21 mouse cellular contexts compared by ENCODE assay signal in the genomic region with DNA sequence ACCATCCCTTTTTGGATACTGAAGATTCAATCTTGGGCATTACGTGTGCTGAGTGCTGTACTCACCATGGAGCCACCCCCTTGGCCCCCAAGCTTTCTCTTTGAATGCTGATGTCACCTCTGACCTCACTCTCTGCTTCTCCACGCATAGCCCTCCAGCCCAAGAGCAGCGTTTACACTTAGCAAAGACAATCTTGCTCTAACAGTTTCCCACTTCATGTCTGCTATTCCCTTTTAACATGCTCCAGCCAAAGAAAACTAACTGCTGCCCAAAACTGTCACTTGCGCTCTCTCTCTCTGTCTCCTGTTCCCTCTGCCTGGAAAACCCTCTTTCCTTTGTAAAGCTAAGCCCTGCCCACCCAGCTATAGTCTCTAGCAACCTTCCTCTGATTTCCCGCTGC. TPM values are rescaled to one million over a fixed set of nuclear protein-coding genes. Genes with fewer than 3 reads are reported as not detected.
A peak's percentile ranks its signal among the peaks of the same experiment; 100 is the strongest.
DNase-seq lines count a peak whose midpoint lies in the region; ATAC-seq and TF ChIP-seq lines count a peak whose summit lies in the region.
"Had no signal": no experiment of that assay in that cellular context is flagged by ENCODE, and none has a peak within 500 bp of the region (broad histone marks: within the 10 kb centered on the region; RNA-seq: fewer than 3 reads in every experiment).

No protein-coding gene starts in this region.

- peak overlapping the region; percentile 58 for H3K27ac ChIP-seq in kidney, postnatal 0 days
- H3K27ac ChIP-seq in lung, postnatal 0 days (ENCODE audit: low read length): peak overlapping the region; percentile 54
- H3K27ac ChIP-seq: forebrain, embryonic 10.5 days; hindbrain, postnatal 0 days; left cerebral cortex, adult 2 months; liver, embryonic 15.5 days had no signal

- H3K4me3 ChIP-seq in kidney, postnatal 0 days (replicated peaks; ENCODE audit: low read depth, low read length): no peak overlapping the region
- H3K4me3 ChIP-seq in lung, postnatal 0 days (ENCODE audit: low read depth, low read length): no peak overlapping the region
- H3K4me3 ChIP-seq: forebrain, embryonic 10.5 days; left cerebral cortex, adult 2 months; limb, embryonic 15.5 days; liver, embryonic 15.5 days had no signal

- no peaks in the 10 kb centered on the region for H3K9me3 ChIP-seq in kidney, postnatal 0 days (replicated peaks; ENCODE audit: low read length)
- H3K9me3 ChIP-seq in lung, postnatal 0 days (ENCODE audit: low read length): no peaks in the 10 kb centered on the region
- H3K9me3 ChIP-seq: forebrain, embryonic 10.5 days; limb, embryonic 15.5 days; liver, embryonic 15.5 days had no signal

- no peaks in the 10 kb centered on the region for H3K27me3 ChIP-seq in kidney, postnatal 0 days (ENCODE audit: insufficient read depth, low read length)
- no peaks in the 10 kb centered on the region for H3K27me3 ChIP-seq in lung, postnatal 0 days (replicated peaks; ENCODE audit: insufficient read depth, low read length)
- H3K27me3 ChIP-seq: limb, embryonic 15.5 days; liver, embryonic 15.5 days had no signal

- no peaks in the 10 kb centered on the region for H3K36me3 ChIP-seq in kidney, postnatal 0 days (ENCODE audit: insufficient read depth, low read length)
- H3K36me3 ChIP-seq in lung, postnatal 0 days (ENCODE audit: insufficient read depth, low read length): peaks cover 5% of the 10 kb centered on the region; the same call in 1 of the 2 replicates
- H3K36me3 ChIP-seq: forebrain, embryonic 10.5 days; liver, embryonic 15.5 days had no signal

- no peaks in the 10 kb centered on the region for H3K4me1 ChIP-seq in kidney, postnatal 0 days (replicated peaks; ENCODE audit: insufficient read depth, low read length)
- H3K4me1 ChIP-seq in lung, postnatal 0 days (ENCODE audit: insufficient read depth, low read depth, low read length): no peaks in the 10 kb centered on the region
- H3K4me1 ChIP-seq: forebrain, embryonic 10.5 days; limb, embryonic 15.5 days; liver, embryonic 15.5 days had no signal

- TF ChIP-seq CTCF in kidney, postnatal 0 days (IDR thresholded peaks at IDR 0.05; ENCODE audit: low read depth): no peak
- no peak for TF ChIP-seq CTCF in lung, postnatal 0 days (IDR thresholded peaks at IDR 0.05)

- peak; percentile 71 for DNase-seq in heart, adult 11 months
- DNase-seq in heart, adult 9 months (ENCODE audit: low spot score in 2 of 2): no peak
- DNase-seq in kidney, postnatal 0 days (ENCODE audit: low spot score): peak; percentile 36
- no peak for DNase-seq in kidney, adult 18-20 months
- peak; percentile 42 for DNase-seq in lung, postnatal 0 days (ENCODE audit: low spot score)
- DNase-seq in lung, postnatal 36 days: no peak
- DNase-seq in adrenal gland, postnatal 36 days: no peak
- no peak for DNase-seq in adipocyte (ENCODE audit: low spot score)
- DNase-seq: adrenal gland, postnatal 14 days; cerebellum, adult 8-10 months; cerebellum, postnatal 36 days; embryo, embryonic 11 days; gastrocnemius, postnatal 14 days; heart, adult 18-20 months had no signal

- H3K9ac ChIP-seq in kidney, postnatal 0 days (ENCODE audit: low read depth, low read length): no peak overlapping the region
- H3K9ac ChIP-seq in lung, postnatal 0 days (replicated peaks; ENCODE audit: low read depth): no peak overlapping the region
- H3K9ac ChIP-seq: limb, embryonic 15.5 days; liver, embryonic 15.5 days had no signal

- no peak overlapping the region for H3K4me2 ChIP-seq in kidney, postnatal 0 days (ENCODE audit: low read length)
- no peak overlapping the region for H3K4me2 ChIP-seq in lung, postnatal 0 days (replicated peaks; ENCODE audit: low read depth, low read length)
- H3K4me2 ChIP-seq: limb, embryonic 15.5 days; liver, embryonic 15.5 days; midbrain, embryonic 11.5 days had no signal

- 58% methylated on average over 5 of the region's 5 CpGs for WGBS in kidney, postnatal 0 days
- WGBS in lung, postnatal 0 days: 37% methylated on average over 5 of the region's 5 CpGs

- TF ChIP-seq EP300 in lung, postnatal 0 days (IDR thresholded peaks at IDR 0.05): no peak

- no peak for ATAC-seq in kidney, postnatal 0 days (replicated peaks; ENCODE audit: low FRiP score, low read depth)
- peak; percentile 37 for ATAC-seq in lung, postnatal 0 days
- ATAC-seq: forebrain, embryonic 16.5 days; hindbrain, postnatal 0 days had no signal

RNA-seq across cellular contexts. Expression of gene Ago1, which starts 27.1 kb away (rescaled TPM):
- polyA plus RNA-seq in kidney, postnatal 0 days (2015; fragmentation: Nextera tagmentation; extraction: Ambion mirVana): 4.4 TPM in 2 replicates
- 5.4 and 5.7 TPM in 2 replicates for polyA plus RNA-seq in lung, postnatal 0 days (2015; fragmentation: Nextera tagmentation; extraction: Ambion mirVana)
- 10 to 100 TPM; 29.9 to 38.7 TPM for total RNA-seq in adrenal gland, postnatal 36 days (2021)

RNA-seq across cellular contexts. Expression of gene Ago4, which starts 37.8 kb away (rescaled TPM):
- polyA plus RNA-seq in kidney, postnatal 0 days (2015; fragmentation: Nextera tagmentation; extraction: Ambion mirVana): 1.4 and 1.8 TPM in 2 replicates
- 5.6 and 6.1 TPM in 2 replicates for polyA plus RNA-seq in lung, postnatal 0 days (2015; fragmentation: Nextera tagmentation; extraction: Ambion mirVana)
- total RNA-seq in adrenal gland, postnatal 36 days (2021): 1 to 10 TPM; 5.2 to 5.8 TPM

Comparison
In these comparisons a context has a peak if more than half of its experiments do, and no peak if none do; other contexts are left out.
1. DNase-seq: peak in heart, adult 11 months (single experiment), kidney, postnatal 0 days (single experiment) and lung, postnatal 0 days (single experiment); none in heart, adult 9 months (0 of 2), kidney, adult 18-20 months (single experiment), lung, postnatal 36 days (single experiment), adrenal gland, postnatal 36 days (0 of 2) and adipocyte (single experiment).